Mouse (Mus musculus) hematopoietic multipotent progenitor cell, adult 10-12 weeks (in vitro differentiated cells): Measurements from ENCODE around the gene Gm8050. TPM values are rescaled to one million over a fixed set of nuclear protein-coding genes. Genes with fewer than 3 reads are reported as not detected.

Experiments used
- polyA plus RNA-seq: library from polyadenylated mRNA; stranded (reverse); fragments of >175 nt; gene quantifications from 2 replicates; pipeline ENCODE4 v1.2.3, GENCODE M21; 2012; ENCODE audit warnings: low replicate concordance

Gm8050 gene
- polyA plus RNA-seq: 0.07 TPM in 1 of 2 replicates, not detected in the other

GRCm38 (mm10) chr14:6720151-6720550, at the start of gene Gm8050:
TSS of gene Gm8050 (minus strand) at chr14:6720251.

GRCm38 (mm10) chr14:6742232-6742631, 22.2 kb upstream of the Gm8050 start, which contains the start of gene Gm3636:
TSS of gene Gm3636 (minus strand) at chr14:6742332.

GRCm38 (mm10) chr14:6684070-6684469, 36.0 kb downstream of the Gm8050 start, which contains the start of gene Gm10251:
TSS of gene Gm10251 (minus strand) at chr14:6684170.

Other genes with a start within 250 kb of the Gm8050 start
- not detected in 2 replicates for gene Gm8356, start 183.0 kb downstream of the Gm8050 start, polyA plus RNA-seq
- not detected in 2 replicates for gene Gm3629, start 129.6 kb downstream of the Gm8050 start, polyA plus RNA-seq
- gene Gm3460, start 97.8 kb downstream of the Gm8050 start, polyA plus RNA-seq: not detected in 2 replicates
- not detected in 2 replicates for gene Gm10251, start 36.1 kb downstream of the Gm8050 start, polyA plus RNA-seq
- 0.26 TPM in 1 of 2 replicates, not detected in the other for gene Gm3636, start 22.1 kb upstream of the Gm8050 start, polyA plus RNA-seq
- gene Gm8362, start 54.2 kb upstream of the Gm8050 start, polyA plus RNA-seq: not detected in 2 replicates
- not detected in 2 replicates for gene Gm3642, start 120.1 kb upstream of the Gm8050 start, polyA plus RNA-seq
- gene Gm3667, start 169.7 kb upstream of the Gm8050 start, polyA plus RNA-seq: not detected in 2 replicates